Mouse (Mus musculus): ENCODE results near the gene Tbc1d9b. TPM values are rescaled to one million over a fixed set of nuclear protein-coding genes. Genes with fewer than 3 reads are reported as not detected.

Gene Tbc1d9b
- total RNA-seq, 1 experiment from 2014 or later: 34.9 TPM

- no peak for ATAC-seq (replicated peaks; ENCODE audit: insufficient number of reproducible peaks, low FRiP score, low TSS enrichment, poor library complexity, severe bottlenecking)
Observed at GRCm38 (mm10) chr11:50200613-50201012, 69.4 kb downstream of the Tbc1d9b start.

- no peak for ATAC-seq (replicated peaks; ENCODE audit: insufficient number of reproducible peaks, low FRiP score, low TSS enrichment, poor library complexity, severe bottlenecking)
Observed at GRCm38 (mm10) chr11:50201590-50201989, 70.4 kb downstream of the Tbc1d9b start.

GRCm38 (mm10) chr11:50203302-50203827, 72.2 kb downstream of the Tbc1d9b start:
- no peak for ATAC-seq (replicated peaks; ENCODE audit: insufficient number of reproducible peaks, low FRiP score, low TSS enrichment, poor library complexity, severe bottlenecking)

GRCm38 (mm10) chr11:50205434-50205833, 74.2 kb downstream of the Tbc1d9b start:
- ATAC-seq (replicated peaks; ENCODE audit: insufficient number of reproducible peaks, low FRiP score, low TSS enrichment, poor library complexity, severe bottlenecking): no peak

GRCm38 (mm10) chr11:50206037-50206436, 74.8 kb downstream of the Tbc1d9b start:
- ATAC-seq (replicated peaks; ENCODE audit: insufficient number of reproducible peaks, low FRiP score, low TSS enrichment, poor library complexity, severe bottlenecking): no peak

- ATAC-seq (replicated peaks; ENCODE audit: insufficient number of reproducible peaks, low FRiP score, low TSS enrichment, poor library complexity, severe bottlenecking): no peak
Observed at GRCm38 (mm10) chr11:50207344-50207743, 76.1 kb downstream of the Tbc1d9b start.

- no peak for ATAC-seq (replicated peaks; ENCODE audit: insufficient number of reproducible peaks, low FRiP score, low TSS enrichment, poor library complexity, severe bottlenecking)
Observed at GRCm38 (mm10) chr11:50208039-50208438, 76.8 kb downstream of the Tbc1d9b start.

GRCm38 (mm10) chr11:50210101-50210504, 78.9 kb downstream of the Tbc1d9b start:
- ATAC-seq (replicated peaks; ENCODE audit: insufficient number of reproducible peaks, low FRiP score, low TSS enrichment, poor library complexity, severe bottlenecking): peak; percentile 81

GRCm38 (mm10) chr11:50210505-50211151, 79.4 kb downstream of the Tbc1d9b start, which contains the start of the genes Sqstm1 and Mgat4b:
TSS of gene Sqstm1 (minus strand) at chr11:50210827.
TSS of gene Mgat4b (plus strand) at chr11:50210890.
- ATAC-seq (replicated peaks; ENCODE audit: insufficient number of reproducible peaks, low FRiP score, low TSS enrichment, poor library complexity, severe bottlenecking): peak; percentile 33

GRCm38 (mm10) chr11:50211322-50212059, 80.3 kb downstream of the Tbc1d9b start:
- no peak for ATAC-seq (replicated peaks; ENCODE audit: insufficient number of reproducible peaks, low FRiP score, low TSS enrichment, poor library complexity, severe bottlenecking)

- no peak for ATAC-seq (replicated peaks; ENCODE audit: insufficient number of reproducible peaks, low FRiP score, low TSS enrichment, poor library complexity, severe bottlenecking)
Observed at GRCm38 (mm10) chr11:50212060-50212739, 81.0 kb downstream of the Tbc1d9b start.

GRCm38 (mm10) chr11:50212848-50213758, 81.9 kb downstream of the Tbc1d9b start:
- peak; percentile 62 for ATAC-seq (replicated peaks; ENCODE audit: insufficient number of reproducible peaks, low FRiP score, low TSS enrichment, poor library complexity, severe bottlenecking)

GRCm38 (mm10) chr11:50214631-50215030, 83.4 kb downstream of the Tbc1d9b start:
- ATAC-seq (replicated peaks; ENCODE audit: insufficient number of reproducible peaks, low FRiP score, low TSS enrichment, poor library complexity, severe bottlenecking): no peak

- ATAC-seq (replicated peaks; ENCODE audit: insufficient number of reproducible peaks, low FRiP score, low TSS enrichment, poor library complexity, severe bottlenecking): no peak
Observed at GRCm38 (mm10) chr11:50215633-50216032, 84.4 kb downstream of the Tbc1d9b start.

- ATAC-seq (replicated peaks; ENCODE audit: insufficient number of reproducible peaks, low FRiP score, low TSS enrichment, poor library complexity, severe bottlenecking): no peak
Observed at GRCm38 (mm10) chr11:50216724-50217366, 85.6 kb downstream of the Tbc1d9b start.

GRCm38 (mm10) chr11:50217811-50218210, 86.6 kb downstream of the Tbc1d9b start:
- ATAC-seq (replicated peaks; ENCODE audit: insufficient number of reproducible peaks, low FRiP score, low TSS enrichment, poor library complexity, severe bottlenecking): no peak

- ATAC-seq (replicated peaks; ENCODE audit: insufficient number of reproducible peaks, low FRiP score, low TSS enrichment, poor library complexity, severe bottlenecking): no peak
Observed at GRCm38 (mm10) chr11:50219833-50220232, 88.6 kb downstream of the Tbc1d9b start.

All from monocyte, adult 5-6 weeks (primary cell).